Mouse (Mus musculus) ovary, postnatal 36 days (tissue): ENCODE data around the gene Gm45837.

Experiments used
- DNase-seq: peaks from one replicate; pipeline ENCODE4 v3.0.0; 2022; ENCODE audit warnings: low spot score, mixed read lengths

Gene Gm45837

GRCm38 (mm10) chr7:101391909-101392479 lies 18.7 kb upstream of the Gm45837 start:
- DNase-seq: no peak

- DNase-seq: no peak
These were observed 17.7 kb upstream of the Gm45837 start for GRCm38 (mm10) chr7:101393015-101393414.

- peak; percentile 57 for DNase-seq
These were observed 16.8 kb upstream of the Gm45837 start for GRCm38 (mm10) chr7:101393694-101394504.

- DNase-seq: no peak
These were observed 16.1 kb upstream of the Gm45837 start for GRCm38 (mm10) chr7:101394569-101394968.

- no peak for DNase-seq
These were observed 15.2 kb upstream of the Gm45837 start for GRCm38 (mm10) chr7:101395471-101395870.

GRCm38 (mm10) chr7:101397175-101397574 lies 13.5 kb upstream of the Gm45837 start:
- no peak for DNase-seq

GRCm38 (mm10) chr7:101401510-101401909 lies 9.2 kb upstream of the Gm45837 start:
- no peak for DNase-seq

GRCm38 (mm10) chr7:101403831-101404230 lies 6.9 kb upstream of the Gm45837 start:
- DNase-seq: no peak

- peak; percentile 74 for DNase-seq
These were observed 2.1 kb downstream of the Gm45837 start for GRCm38 (mm10) chr7:101412796-101413195.

- DNase-seq: no peak
These were observed 3.5 kb downstream of the Gm45837 start for GRCm38 (mm10) chr7:101414209-101414608.

GRCm38 (mm10) chr7:101414661-101415511 lies 4.2 kb downstream of the Gm45837 start:
- DNase-seq: no peak

GRCm38 (mm10) chr7:101415512-101416100 lies 4.9 kb downstream of the Gm45837 start:
- DNase-seq: no peak

GRCm38 (mm10) chr7:101416391-101416790 lies 5.7 kb downstream of the Gm45837 start:
- DNase-seq: no peak

GRCm38 (mm10) chr7:101419013-101419770 lies 8.5 kb downstream of the Gm45837 start:
- DNase-seq: no peak

- no peak for DNase-seq
These were observed 10.8 kb downstream of the Gm45837 start, which contains the start of gene Pde2a for GRCm38 (mm10) chr7:101421529-101421928. Pde2a (plus strand) TSS chr7:101421691.

- no peak for DNase-seq
These were observed 11.4 kb downstream of the Gm45837 start for GRCm38 (mm10) chr7:101422069-101422468.

GRCm38 (mm10) chr7:101422646-101423045 lies 12.0 kb downstream of the Gm45837 start:
- DNase-seq: no peak

- no peak for DNase-seq
These were observed 13.3 kb downstream of the Gm45837 start for GRCm38 (mm10) chr7:101423970-101424369.

- DNase-seq: no peak
These were observed 16.0 kb downstream of the Gm45837 start for GRCm38 (mm10) chr7:101426692-101427091.

GRCm38 (mm10) chr7:101427736-101428135 lies 17.1 kb downstream of the Gm45837 start:
- DNase-seq: no peak

- no peak for DNase-seq
These were observed 24.4 kb downstream of the Gm45837 start for GRCm38 (mm10) chr7:101435038-101435437.
